Mouse (Mus musculus) neutrophil, adult 5-6 weeks (primary cell): ENCODE measurements around the gene Ano8. TPM values are rescaled to one million over a fixed set of nuclear protein-coding genes. Genes with fewer than 3 reads are reported as not detected.

Experiments used
- ATAC-seq: fragments of 151-379, 151-347 bp; 2 replicates; pipeline ENCODE4 v1.8.0; 2017; ENCODE audit warnings: mild to moderate bottlenecking, moderate TSS enrichment; ENCODE audit not compliant: insufficient number of reproducible peaks, poor library complexity, low FRiP score, severe bottlenecking; ENCODE audit errors: extremely low read depth
- total RNA-seq: library from RNA; stranded (forward); fragments of 200-1000 nt; gene quantifications from 2 replicates; pipeline ENCODE4 v1.2.3, GENCODE M21; 2017

The Ano8 gene
- total RNA-seq, 1 experiment from 2014 or later = 8.5 TPM

DNA sequence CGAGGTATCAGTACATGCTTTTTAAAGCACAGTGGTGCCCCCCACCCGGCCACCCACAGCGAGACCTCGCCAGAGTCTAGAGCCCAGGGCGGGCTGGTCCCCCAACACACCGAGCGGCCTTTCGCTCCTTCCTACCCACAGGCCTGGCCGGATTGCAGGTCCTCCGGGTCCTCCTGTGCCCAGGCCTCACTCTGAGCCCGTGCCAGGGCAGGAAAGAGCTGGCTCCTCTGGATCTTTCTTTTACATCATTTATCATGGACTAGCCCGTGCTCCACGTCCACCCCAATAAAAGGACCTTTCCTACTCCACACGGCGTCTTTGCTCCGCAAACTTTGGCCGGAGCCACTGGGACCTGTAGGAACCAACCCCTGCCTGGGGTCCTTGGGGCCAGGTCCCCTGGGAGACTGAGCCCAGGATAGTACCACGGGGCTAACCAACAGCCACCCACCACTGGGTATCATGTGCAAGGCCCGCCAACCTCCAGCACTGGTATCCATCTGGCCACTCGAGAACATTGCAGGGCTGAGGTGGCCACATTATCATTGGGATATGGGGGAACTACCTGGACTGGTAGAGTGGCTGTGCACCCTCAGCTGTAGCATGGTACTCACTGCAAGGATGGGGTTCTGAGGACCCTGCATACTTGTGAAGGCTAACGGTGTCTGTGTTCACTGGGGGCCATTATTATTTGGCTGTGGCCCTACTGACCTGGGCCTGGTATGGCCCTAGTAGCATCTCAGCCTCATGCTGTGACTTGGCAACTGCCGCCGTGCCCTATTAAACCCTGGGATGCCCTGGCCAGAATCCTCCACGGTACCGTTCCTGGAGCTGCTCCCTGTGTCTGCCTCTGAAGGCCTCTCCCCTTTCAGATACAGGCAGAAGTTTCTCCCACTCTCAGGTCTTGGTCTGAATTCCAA lies 10.7 kb downstream of the Ano8 start:
- ATAC-seq = no peak

DNA sequence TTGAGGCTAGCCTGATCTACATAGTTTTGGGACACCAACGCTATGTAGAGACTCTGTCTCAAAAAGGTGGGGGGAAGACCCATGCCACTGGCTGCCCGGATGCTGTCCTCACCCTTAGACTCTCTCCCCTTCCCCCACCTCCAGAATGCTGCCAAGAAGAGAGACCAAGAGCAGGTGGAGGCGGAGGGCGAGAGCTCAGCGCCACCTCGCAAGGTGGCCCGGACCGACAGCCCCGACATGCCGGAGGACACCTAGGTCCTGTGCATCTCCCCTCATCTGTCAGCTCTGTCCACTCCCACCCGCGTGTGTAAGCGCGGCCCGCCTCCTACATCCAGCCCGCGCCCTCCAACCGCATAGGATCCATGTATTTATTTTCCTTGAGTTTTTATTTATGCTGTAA lies 11.4 kb downstream of the Ano8 start:
- ATAC-seq = no peak

DNA sequence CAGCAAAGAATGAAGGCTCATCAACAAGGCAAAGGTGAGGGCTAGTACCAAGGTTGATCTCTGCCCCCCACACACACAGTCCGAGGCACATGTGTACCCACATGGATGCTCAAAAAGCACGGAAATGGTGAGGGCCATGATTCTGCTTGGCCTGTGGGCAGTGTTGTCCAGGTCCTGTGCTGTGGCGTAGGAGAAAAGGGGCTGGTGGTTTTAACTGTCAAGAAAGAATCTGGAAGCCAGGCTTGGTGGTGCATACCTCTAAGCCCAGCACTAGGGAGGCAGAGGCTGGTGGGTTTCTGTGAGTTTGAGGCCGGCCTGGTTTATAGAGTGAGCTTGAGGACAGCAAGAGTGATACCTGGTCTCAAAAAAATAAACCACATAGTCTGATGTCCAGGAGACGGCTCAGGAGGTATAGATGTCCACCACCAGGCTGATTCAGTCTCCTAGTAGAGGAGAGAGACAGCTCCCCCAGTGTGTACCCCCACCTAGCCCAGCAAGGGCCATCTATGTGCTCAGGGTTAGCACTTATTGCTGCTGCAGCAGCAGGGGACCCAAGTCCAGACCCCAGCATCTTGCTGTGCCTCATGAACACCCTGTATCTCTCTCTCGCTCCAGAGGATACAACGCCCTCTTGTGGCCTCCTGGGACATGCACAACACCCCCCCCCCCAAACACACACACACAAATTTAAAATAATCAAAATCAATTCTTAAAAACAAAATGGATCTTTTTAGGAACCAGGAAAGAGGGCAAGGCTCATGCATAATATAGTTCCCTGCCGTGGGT lies 13.0 kb downstream of the Ano8 start:
- no peak for ATAC-seq

DNA sequence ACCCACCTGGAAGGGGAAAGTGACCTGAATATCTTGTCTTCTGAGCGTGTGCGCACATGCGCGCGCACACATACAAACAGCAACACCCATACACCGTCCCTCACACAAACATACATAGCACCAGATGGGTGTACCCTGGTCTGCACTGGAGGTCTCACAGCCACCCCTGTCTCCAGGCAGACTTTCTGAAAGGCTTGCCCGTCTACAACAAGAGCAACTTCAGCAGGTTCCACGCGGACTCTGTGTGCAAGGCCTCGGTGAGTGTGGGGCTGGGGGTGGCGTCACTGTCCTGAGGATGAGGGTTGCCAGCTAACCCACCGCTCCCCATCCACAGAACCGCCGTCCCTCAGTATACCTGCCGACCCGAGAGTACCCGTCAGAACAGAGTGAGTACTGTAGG lies 13.9 kb downstream of the Ano8 start:
- no peak for ATAC-seq

DNA sequence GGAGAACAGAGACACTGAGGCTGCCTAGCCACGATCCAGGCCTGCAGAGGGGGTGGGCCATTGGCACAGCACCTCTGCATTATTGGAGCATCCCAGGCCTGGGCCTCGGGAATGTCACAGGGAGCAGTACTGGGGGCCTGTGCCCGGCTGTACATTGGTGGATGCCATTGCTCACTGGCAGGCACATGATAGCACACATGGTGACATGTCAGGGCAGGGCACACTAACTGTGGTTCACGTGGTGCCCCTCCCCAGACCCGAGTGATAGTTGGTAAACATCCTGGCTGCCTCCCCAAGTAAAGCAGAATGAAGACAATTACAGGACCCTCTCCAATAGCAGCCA lies 14.9 kb downstream of the Ano8 start:
- no peak for ATAC-seq

DNA sequence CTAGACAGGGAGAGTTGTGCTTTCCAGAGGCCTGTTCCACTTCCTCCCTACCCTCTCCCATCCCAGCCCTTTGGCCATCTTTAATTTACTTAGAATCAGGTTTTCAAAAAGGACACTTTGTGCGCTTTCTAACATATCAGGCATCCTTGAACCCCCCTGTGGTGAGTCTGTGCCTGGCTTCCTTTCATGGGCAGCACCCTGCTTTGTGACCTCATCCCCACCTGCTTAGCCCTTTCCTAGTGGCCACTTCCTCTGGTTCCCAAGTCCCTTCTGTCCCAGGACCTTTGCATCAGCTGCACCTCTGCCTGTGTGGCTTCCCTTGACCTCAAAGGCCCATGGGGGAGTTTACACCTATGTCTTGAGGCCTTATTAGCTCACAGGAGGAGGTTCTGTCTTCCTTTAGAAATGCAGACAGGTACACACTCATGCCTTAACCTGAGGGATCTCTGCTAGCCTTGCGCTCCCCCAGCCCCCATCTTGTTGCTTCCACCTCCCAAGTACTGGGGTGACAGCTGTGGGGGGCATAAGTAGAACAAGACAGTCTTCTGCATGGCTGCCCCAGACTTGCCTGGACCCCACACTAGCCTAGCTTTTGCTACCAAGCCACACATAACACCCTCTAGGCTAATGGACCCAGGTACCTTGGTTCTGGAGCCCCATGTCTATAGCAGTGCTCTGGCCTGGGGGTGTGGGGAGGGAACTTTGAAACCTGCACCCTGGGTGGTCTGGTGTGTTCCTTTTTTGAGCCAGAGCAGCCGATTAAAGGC lies 15.4 kb downstream of the Ano8 start:
- ATAC-seq = no peak

DNA sequence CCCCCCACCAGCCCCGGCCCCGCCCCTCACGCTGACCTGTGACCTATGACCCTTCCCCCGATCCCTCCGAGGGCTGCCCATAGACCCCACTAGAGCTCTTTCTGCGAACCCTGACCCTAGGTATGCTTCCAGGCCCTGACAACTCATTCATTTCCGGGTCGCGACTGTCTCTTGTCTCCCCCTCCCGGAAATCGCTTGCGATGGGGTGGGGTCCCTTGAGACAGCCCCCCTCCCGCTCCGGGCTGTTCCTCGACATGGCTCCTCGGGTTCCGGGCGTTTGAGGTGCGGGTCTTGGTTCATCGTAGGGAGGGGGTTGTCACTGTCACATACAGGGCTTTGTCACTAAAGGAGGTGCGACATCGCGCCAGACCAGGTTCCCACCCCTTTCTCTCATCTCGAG lies 16.4 kb downstream of the Ano8 start:
- no peak for ATAC-seq

DNA sequence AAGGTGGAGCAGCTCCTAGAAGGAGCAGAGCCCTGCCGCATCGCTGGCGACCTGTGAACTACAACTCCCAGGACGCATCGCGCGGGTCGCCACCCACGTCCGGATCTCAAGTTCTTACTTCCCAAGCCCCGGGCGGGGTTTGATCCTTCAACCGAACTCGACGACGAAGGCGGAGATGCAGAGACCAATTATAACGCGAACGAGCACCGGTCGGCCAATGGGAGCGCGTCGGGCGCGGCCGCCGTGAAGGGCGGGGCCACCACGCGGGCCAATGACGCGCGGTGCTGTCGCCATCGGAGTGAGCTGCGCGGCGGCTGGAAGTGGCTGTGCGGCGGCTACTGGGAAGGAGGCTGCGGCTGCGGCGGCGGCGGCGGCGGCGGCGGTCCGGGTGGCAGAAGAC lies 16.8 kb downstream of the Ano8 start, which contains the start of gene Dda1:
Dda1 (plus strand) TSS at position 284 of the 400 bp plus-strand sequence.
- ATAC-seq = peak; percentile 79

DNA sequence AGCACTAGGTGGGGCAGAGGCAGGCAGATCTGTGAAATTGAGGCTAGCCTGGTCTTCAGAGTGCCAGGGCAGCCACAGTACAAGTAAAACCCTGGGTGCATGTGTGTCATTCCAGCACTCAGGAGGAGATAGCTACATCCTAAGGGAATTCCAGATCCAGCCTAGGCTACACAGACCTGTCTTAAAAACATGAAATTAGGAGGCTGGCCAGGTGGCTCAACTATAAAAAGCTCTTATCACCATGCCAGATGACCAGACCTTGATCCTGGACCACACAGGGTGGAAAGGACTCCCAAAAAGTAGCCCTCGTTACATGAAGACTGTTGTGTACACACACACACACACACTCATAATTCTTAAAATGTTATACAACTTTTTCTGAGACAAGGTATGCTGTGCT lies 17.8 kb downstream of the Ano8 start:
- no peak for ATAC-seq

DNA sequence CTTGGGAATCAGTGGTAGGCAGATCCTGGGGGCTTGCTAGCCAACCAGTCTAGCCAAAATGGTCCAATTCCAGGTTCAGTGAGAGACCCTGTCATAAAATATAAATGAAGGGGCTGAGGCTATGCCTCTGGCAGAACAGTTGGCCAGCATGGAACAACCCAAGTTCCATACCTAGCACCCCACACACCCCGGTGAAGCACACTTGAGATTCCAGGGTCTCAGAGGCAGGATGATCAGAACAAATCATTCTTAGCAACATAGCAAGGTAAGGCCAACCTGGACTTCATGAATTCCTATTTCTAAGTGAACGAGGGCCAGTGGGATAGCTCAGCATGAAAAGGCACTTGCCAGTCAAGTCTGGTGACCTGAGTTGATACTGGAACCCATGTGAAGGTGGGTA lies 18.6 kb downstream of the Ano8 start:
- no peak for ATAC-seq

DNA sequence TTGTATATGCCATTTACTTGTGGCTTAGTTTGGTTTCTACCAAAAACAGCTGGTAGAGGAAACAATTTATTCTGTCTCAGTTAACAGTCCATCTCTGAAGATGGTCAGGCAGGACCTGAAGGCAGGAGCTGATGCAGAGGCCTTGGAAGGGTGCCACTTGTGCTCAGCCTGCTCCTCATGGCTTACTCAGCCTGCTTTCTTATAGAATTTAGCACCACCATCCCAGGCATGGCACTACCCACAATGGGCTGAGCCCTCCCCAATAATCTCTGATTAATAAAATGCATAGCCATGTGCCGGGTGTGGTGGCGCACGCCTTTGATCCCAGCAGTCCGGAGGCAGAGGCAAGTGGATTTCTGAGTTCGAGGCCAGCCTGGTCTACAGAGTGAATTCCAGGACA lies 19.6 kb downstream of the Ano8 start:
- no peak for ATAC-seq

DNA sequence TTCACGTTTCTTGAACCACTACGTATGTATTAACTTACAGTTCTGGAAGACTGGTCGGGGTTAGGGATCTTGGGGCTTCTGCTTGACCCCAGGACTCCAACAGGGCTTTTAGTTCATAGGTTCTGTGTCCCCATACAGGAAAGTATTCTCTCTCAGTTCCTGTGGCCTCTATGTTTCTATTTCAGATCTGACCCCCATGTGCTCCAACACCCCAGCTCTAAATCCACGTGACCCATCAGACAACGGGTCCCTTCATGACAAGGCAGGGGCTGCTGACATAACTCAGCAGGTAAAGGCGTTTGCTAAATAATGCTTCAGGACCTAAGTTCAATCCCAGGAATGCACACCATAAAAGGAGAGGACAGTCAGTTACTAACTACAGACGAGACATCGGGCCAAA lies 20.0 kb downstream of the Ano8 start:
- no peak for ATAC-seq

DNA sequence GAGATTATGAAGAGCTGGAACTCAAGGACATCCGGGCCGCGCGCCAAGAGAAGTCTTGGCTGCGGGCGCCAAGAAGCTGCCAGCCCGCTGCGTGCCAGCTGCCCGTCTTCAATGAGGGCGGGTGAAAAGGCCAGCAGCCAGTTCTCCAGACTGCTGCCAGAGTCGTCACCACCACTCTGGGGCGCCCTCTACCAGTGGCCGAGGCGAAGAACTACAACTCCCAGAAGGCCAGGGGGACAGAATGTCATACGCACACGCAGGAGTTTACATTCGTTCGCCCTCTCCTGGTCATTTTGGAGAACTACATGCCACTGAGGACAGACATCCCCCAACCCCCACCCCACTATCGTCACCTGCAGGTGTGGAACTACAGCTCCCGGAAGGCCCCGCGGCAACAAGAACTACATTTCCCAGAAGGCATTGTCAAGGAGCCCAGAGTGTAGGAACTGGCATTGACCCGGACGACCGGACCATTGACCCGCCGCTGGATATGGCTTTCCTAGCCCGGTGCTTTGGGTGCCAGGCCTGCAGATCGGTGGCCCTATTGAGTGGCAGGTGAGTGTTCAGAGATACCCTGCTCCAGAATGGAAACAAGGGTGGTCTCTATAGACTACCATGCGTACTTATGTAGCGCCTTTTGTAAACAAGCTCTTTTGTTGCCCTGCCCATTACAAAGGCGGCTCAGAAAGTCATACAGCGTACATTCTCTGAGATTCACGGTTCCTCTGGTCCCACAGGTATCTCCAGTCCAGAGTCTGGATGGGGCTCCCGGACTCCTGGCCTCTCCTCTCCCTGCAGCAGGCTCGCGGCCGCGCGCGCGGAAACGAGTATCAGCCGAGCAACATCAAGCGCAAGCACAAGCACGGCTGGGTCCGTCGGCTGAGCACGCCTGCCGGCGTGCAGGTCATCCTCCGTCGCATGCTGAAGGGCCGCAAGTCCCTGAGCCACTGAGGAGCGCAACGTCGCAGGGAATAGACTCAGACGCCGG lies 21.0 kb downstream of the Ano8 start, which contains the start of gene Mrpl34:
Mrpl34 (plus strand) TSS at position 447 of the 988 bp plus-strand sequence.
- ATAC-seq = peak; percentile 80

DNA sequence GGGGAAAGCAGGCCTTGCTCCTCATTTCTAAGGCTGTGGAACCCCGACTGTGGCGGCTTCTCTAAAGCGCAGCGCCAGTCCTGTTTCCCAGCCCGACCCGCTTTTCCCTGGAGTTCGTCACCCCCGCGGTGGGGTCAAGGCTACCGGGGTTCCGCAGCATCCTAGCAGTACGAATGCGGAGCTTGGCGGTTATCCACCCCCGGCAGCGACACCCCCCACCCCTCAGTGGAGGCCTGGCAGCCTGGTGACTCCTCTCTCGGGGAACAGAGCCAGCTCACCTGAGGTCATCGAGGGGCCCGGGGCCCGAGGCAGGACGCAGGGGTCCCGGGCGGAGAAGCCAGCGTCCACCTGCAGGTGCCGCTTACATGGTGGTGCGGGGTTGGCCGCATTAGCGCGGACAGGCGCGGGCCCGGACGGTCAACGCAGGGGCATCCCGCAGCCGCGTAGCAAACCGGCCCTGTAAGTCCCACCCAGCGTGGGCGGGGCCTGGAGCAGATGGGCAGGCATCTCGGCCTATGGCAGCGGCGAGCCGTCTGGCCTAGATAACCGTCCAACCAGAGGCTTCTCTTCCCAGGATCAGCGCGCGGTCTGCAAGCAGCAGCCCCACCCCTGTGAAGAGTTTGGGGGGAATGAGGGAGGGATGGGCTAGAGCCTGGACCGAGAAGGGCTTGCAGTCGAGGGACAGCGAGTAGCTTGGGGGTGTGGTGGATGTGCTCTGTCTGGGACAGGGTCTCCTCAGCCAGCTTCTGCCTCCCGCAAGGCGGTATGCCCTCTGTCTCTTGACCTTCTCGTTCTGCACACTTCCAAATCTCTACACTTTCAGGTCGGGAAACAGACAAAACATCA lies 22.4 kb downstream of the Ano8 start, which contains the start of gene Abhd8:
Abhd8 (minus strand) TSS at position 468 of the 846 bp plus-strand sequence.
- peak; percentile 54 for ATAC-seq

DNA sequence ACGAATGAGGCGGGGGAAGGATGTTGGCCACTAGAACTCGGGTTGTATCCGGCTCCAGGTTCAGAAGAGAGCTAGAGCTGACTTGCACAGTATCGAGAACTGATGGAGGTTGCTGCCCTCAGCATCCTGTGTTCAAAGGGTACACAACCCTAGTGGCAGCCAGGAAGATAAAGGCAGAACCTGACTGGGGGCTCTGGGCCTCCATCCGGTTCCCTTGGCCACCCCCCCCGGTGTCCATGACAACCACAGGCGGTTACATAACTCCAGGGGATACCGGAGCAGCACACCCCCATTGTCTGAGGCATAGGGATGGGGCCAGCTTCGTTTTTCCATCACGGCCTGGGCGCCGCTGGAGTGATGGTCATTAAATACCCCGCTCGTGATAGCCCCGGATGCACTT lies 23.0 kb downstream of the Ano8 start:
- ATAC-seq = peak; percentile 30

DNA sequence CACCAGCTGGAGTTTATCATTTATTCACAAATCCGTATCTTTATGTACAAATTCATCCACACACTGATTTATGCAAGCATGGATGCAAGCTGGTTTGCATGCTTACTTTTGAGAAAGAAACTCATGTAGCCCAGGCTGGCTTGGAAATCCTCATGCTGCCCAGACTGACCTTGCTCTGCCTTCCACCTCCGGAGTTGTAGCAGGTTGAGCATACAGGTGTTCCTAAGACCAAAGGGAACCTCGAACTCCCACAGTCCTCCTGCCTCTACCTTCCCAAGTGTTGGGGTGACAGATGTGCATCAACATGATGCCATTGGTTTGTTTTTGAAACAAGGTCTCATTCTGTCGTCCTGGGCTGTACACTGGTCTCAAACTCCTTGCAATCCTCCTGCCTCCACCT lies 23.6 kb downstream of the Ano8 start:
- ATAC-seq = no peak

DNA sequence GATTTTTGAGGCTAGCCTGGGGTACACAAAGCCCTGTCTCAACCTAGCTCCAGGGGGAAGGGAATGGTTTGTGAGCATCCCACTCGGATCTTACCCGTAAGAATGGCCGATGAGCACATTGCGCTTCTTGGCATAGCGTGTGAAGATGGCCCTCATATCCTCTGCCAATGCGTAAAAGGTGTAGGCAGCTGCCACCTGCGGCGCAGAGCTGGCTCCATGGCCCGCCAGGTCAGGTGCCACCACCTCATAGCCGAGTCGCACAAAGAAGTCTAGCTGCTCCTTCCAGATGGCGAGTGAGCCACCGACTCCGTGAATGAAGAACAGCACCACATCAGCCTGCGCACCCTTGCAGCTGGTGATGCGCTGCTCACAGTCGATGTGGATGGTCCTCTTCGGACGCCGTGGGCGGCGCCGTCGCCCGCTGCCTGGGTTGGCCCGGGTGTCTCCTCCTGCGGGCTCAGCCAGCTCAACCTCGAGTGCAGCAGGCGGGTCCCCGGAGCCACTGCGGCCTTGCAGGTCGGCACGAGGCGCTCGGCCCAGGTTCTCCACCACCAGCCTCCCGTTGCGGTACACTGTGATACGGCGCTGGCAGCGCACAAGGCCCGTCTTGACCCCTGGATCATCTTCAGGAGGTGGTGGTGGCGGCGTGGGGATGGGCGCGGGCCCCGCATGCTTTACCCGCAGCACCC lies 24.5 kb downstream of the Ano8 start:
- no peak for ATAC-seq
